Mouse (Mus musculus): ENCODE measurements around the gene Smc3. TPM values are rescaled to one million over a fixed set of nuclear protein-coding genes. Genes with fewer than 3 reads are reported as not detected.
"Not testable (repeated sequence)": the region's sequence is repeated elsewhere in the genome, so short reads cannot be mapped to it uniquely, and the experiment has no call there.

Smc3 gene
- polyA plus RNA-seq, 1 experiment from 2014 or later = 67.8 TPM

- not testable (repeated sequence) for H3K4me1 ChIP-seq (ENCODE audit: control insufficient read depth, insufficient read depth, low read length); ATAC-seq (ENCODE audit: low FRiP score, low TSS enrichment); H3K36me3 ChIP-seq (ENCODE audit: control insufficient read depth, insufficient read depth, low read length); H3K4me2 ChIP-seq (ENCODE audit: low read length); H3K27ac ChIP-seq (replicated peaks; ENCODE audit: low read depth, low read length); DNase-seq; H3K27me3 ChIP-seq (ENCODE audit: control insufficient read depth, insufficient read depth, low read length); H3K4me3 ChIP-seq (replicated peaks; ENCODE audit: low read depth, low read length); H3K9ac ChIP-seq (replicated peaks; ENCODE audit: low read length)
- H3K9me3 ChIP-seq (ENCODE audit: control insufficient read depth, low read length) = peaks cover 11% of the 10 kb centered on the region
- WGBS = 88% methylated on average over 3 of the region's 3 CpGs
These were observed 12.5 kb upstream of the Smc3 start for GRCm38 (mm10) chr19:53587686-53588085.

DNA sequence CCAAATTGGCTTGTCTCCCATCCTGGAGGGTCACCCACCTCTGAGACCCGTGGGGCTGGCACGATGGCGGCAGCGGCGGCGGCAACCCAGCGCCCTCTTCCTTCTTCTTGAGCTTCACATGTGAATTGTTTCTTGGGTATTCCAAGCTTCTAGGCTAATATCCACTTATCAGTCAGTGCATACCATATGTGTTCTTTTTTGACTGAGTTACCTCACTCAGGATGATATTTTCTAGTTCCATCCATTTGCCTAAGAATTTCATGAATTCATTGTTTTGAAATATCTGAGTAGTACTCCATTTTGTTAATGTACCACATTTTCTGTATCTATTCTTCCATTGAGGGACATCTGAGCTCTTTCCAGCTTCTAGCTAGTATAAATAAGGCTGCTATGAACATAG lies 11.2 kb upstream of the Smc3 start, which contains the start of gene Nutf2-ps1:
TSS of gene Nutf2-ps1 (minus strand) at position 101 of the 400 bp plus-strand sequence.
- H3K4me1 ChIP-seq (ENCODE audit: control insufficient read depth, insufficient read depth, low read length); H3K27ac ChIP-seq (replicated peaks; ENCODE audit: low read depth, low read length); DNase-seq; H3K9ac ChIP-seq (replicated peaks; ENCODE audit: low read length); H3K4me3 ChIP-seq (replicated peaks; ENCODE audit: low read depth, low read length); H3K27me3 ChIP-seq (ENCODE audit: control insufficient read depth, insufficient read depth, low read length); H3K36me3 ChIP-seq (ENCODE audit: control insufficient read depth, insufficient read depth, low read length); ATAC-seq (ENCODE audit: low FRiP score, low TSS enrichment); H3K4me2 ChIP-seq (ENCODE audit: low read length): not testable (repeated sequence)
- 98% methylated on average over 7 of the region's 7 CpGs for WGBS
- peaks cover 11% of the 10 kb centered on the region for H3K9me3 ChIP-seq (ENCODE audit: control insufficient read depth, low read length)

DNA sequence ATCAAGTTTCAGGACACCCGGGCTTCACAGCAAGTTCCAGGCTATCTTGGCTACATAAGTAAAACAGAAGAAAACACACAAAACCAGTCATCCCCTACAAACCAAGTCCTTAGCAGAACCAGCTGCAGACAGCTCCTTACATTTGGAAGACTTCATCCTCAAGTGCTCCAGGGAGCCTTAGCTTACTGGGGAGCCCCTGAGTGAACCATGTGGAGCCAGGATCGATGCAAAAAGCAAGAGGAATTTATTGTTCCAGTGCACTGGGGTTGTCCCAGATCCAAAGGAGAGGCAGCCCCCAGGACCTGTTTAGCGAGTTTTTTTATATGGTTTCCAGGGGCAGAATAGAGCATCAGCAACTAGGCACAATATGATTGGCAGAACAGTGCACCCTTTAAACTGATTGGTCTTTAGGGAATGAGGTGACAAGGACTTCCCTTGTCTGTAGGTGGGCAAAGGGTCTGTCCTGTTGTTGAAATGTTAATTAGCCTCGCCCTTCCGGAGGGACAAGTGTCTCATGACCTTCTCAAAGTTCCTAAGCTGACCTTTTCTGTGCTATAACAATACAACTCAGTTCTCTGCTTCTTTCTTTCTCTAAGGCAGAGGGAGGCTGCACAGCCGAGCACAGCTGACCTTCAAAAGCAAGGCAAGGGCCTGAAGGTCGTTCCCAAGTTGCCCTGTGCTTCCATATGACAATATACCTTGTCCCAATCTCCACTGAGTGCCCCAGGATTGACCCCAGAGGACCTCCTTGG lies 3.3 kb upstream of the Smc3 start:
- Histone ChIP-seq H3K9me3 (ENCODE audit: control insufficient read depth, low read length) (no peaks in the 10 kb centered on the region), H3K4me3 (replicated peaks; ENCODE audit: low read depth, low read length) (no peak overlapping the region), H3K27me3 (ENCODE audit: control insufficient read depth, insufficient read depth, low read length) (no peaks in the 10 kb centered on the region), H3K36me3 (ENCODE audit: control insufficient read depth, insufficient read depth, low read length) (no peaks in the 10 kb centered on the region), H3K4me2 (ENCODE audit: low read length) (no peak overlapping the region), H3K4me1 (ENCODE audit: control insufficient read depth, insufficient read depth, low read length) (peaks cover 4% of the 10 kb centered on the region), H3K9ac (replicated peaks; ENCODE audit: low read length) (no peak overlapping the region), H3K27ac (replicated peaks; ENCODE audit: low read depth, low read length) (no peak overlapping the region)
- no peak for DNase-seq
- 50% methylated on average over 7 of the region's 7 CpGs for WGBS
- no peak for ATAC-seq (ENCODE audit: low FRiP score, low TSS enrichment)

GRCm38 (mm10) chr19:53600549-53601362 lies 558 bp downstream of the Smc3 start:
- peak overlapping the region; percentile 96 for H3K9ac ChIP-seq (replicated peaks; ENCODE audit: low read length)
- H3K4me3 ChIP-seq (replicated peaks; ENCODE audit: low read depth, low read length) = peak overlapping the region; percentile 96
- H3K27me3 ChIP-seq (ENCODE audit: control insufficient read depth, insufficient read depth, low read length) = no peaks in the 10 kb centered on the region
- WGBS = under 1% methylated on average over 80 of the region's 82 CpGs
- H3K4me1 ChIP-seq (ENCODE audit: control insufficient read depth, insufficient read depth, low read length) = peaks cover 12% of the 10 kb centered on the region
- H3K9me3 ChIP-seq (ENCODE audit: control insufficient read depth, low read length) = no peaks in the 10 kb centered on the region
- DNase-seq (peak; percentile 81), ATAC-seq (ENCODE audit: low FRiP score, low TSS enrichment) (peak; percentile 63)
- H3K27ac ChIP-seq (replicated peaks; ENCODE audit: low read depth, low read length) = peak overlapping the region; percentile 98
- peak overlapping the region; percentile 91 for H3K4me2 ChIP-seq (ENCODE audit: low read length)
- peaks cover 6% of the 10 kb centered on the region; the same call in 1 of the 2 replicates for H3K36me3 ChIP-seq (ENCODE audit: control insufficient read depth, insufficient read depth, low read length)

DNA sequence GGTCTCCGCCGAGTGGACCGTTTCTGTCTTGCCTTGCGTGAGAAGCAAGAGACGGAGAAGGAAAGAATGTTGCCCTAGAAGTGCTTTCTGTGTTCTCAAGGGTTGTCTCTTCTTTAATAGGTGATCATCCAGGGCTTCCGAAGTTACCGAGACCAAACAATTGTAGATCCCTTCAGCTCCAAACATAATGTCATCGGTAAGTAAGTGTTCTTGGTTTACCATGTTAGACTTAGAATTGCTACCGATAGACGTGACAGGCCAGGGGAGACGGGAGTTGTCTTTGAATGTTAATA lies 1.1 kb downstream of the Smc3 start:
- H3K4me1 ChIP-seq (ENCODE audit: control insufficient read depth, insufficient read depth, low read length) = peaks cover 12% of the 10 kb centered on the region
- peak overlapping the region; percentile 91 for H3K4me2 ChIP-seq (ENCODE audit: low read length)
- ATAC-seq (ENCODE audit: low FRiP score, low TSS enrichment) = no peak
- H3K36me3 ChIP-seq (ENCODE audit: control insufficient read depth, insufficient read depth, low read length) = peaks cover 10% of the 10 kb centered on the region; the same call in 1 of the 2 replicates
- no peaks in the 10 kb centered on the region for H3K27me3 ChIP-seq (ENCODE audit: control insufficient read depth, insufficient read depth, low read length)
- DNase-seq = no peak
- H3K27ac ChIP-seq (replicated peaks; ENCODE audit: low read depth, low read length) = peak overlapping the region; percentile 98; the same call in 1 of the 2 replicates
- peak overlapping the region; percentile 96 for H3K4me3 ChIP-seq (replicated peaks; ENCODE audit: low read depth, low read length)
- peak overlapping the region; percentile 96 for H3K9ac ChIP-seq (replicated peaks; ENCODE audit: low read length)
- no peaks in the 10 kb centered on the region for H3K9me3 ChIP-seq (ENCODE audit: control insufficient read depth, low read length)
- WGBS = 10% methylated on average over 11 of the region's 11 CpGs

GRCm38 (mm10) chr19:53608921-53609320 lies 8.7 kb downstream of the Smc3 start:
- 47% methylated on average over 6 of the region's 6 CpGs for WGBS
- Histone ChIP-seq H3K9me3 (ENCODE audit: control insufficient read depth, low read length) (no peaks in the 10 kb centered on the region), H3K36me3 (ENCODE audit: control insufficient read depth, insufficient read depth, low read length) (peaks cover 21% of the 10 kb centered on the region), H3K27me3 (ENCODE audit: control insufficient read depth, insufficient read depth, low read length) (no peaks in the 10 kb centered on the region), H3K4me3 (replicated peaks; ENCODE audit: low read depth, low read length) (no peak overlapping the region), H3K9ac (replicated peaks; ENCODE audit: low read length) (no peak overlapping the region), H3K4me1 (ENCODE audit: control insufficient read depth, insufficient read depth, low read length) (no peaks in the 10 kb centered on the region), H3K4me2 (ENCODE audit: low read length) (no peak overlapping the region), H3K27ac (replicated peaks; ENCODE audit: low read depth, low read length) (no peak overlapping the region)
- no peak for ATAC-seq (ENCODE audit: low FRiP score, low TSS enrichment)
- DNase-seq = peak; percentile 3

GRCm38 (mm10) chr19:53621681-53622080 lies 21.5 kb downstream of the Smc3 start:
- whole genome bisulfite sequencing = 94% methylated on average over 13 of the region's 13 CpGs
- Histone ChIP-seq H3K4me1 (ENCODE audit: control insufficient read depth, insufficient read depth, low read length) (no peaks in the 10 kb centered on the region), H3K27ac (replicated peaks; ENCODE audit: low read depth, low read length) (no peak overlapping the region), H3K9ac (replicated peaks; ENCODE audit: low read length) (no peak overlapping the region), H3K4me2 (ENCODE audit: low read length) (no peak overlapping the region), H3K9me3 (ENCODE audit: control insufficient read depth, low read length) (no peaks in the 10 kb centered on the region), H3K36me3 (ENCODE audit: control insufficient read depth, insufficient read depth, low read length) (peaks cover 80% of the 10 kb centered on the region), H3K4me3 (replicated peaks; ENCODE audit: low read depth, low read length) (no peak overlapping the region), H3K27me3 (ENCODE audit: control insufficient read depth, insufficient read depth, low read length) (no peaks in the 10 kb centered on the region)
- ATAC-seq (ENCODE audit: low FRiP score, low TSS enrichment) = no peak
- DNase-seq = no peak

GRCm38 (mm10) chr19:53638041-53638440 lies 37.8 kb downstream of the Smc3 start:
- Histone ChIP-seq H3K4me3 (replicated peaks; ENCODE audit: low read depth, low read length) (no peak overlapping the region), H3K36me3 (ENCODE audit: control insufficient read depth, insufficient read depth, low read length) (peaks cover 84% of the 10 kb centered on the region), H3K4me1 (ENCODE audit: control insufficient read depth, insufficient read depth, low read length) (no peaks in the 10 kb centered on the region), H3K27ac (replicated peaks; ENCODE audit: low read depth, low read length) (no peak overlapping the region), H3K9ac (replicated peaks; ENCODE audit: low read length) (no peak overlapping the region), H3K9me3 (ENCODE audit: control insufficient read depth, low read length) (no peaks in the 10 kb centered on the region), H3K4me2 (ENCODE audit: low read length) (no peak overlapping the region), H3K27me3 (ENCODE audit: control insufficient read depth, insufficient read depth, low read length) (no peaks in the 10 kb centered on the region)
- WGBS = 91% methylated on average over 2 of the region's 2 CpGs
- no peak for ATAC-seq (ENCODE audit: low FRiP score, low TSS enrichment)
- no peak for DNase-seq
